Mouse (Mus musculus): ENCODE measurements around the gene Ceacam1. TPM values are rescaled to one million over a fixed set of nuclear protein-coding genes. Genes with fewer than 3 reads are reported as not detected.

The Ceacam1 gene
- total RNA-seq, 2 experiments from 2014 or later = 21.0 to 62.9 TPM

DNA sequence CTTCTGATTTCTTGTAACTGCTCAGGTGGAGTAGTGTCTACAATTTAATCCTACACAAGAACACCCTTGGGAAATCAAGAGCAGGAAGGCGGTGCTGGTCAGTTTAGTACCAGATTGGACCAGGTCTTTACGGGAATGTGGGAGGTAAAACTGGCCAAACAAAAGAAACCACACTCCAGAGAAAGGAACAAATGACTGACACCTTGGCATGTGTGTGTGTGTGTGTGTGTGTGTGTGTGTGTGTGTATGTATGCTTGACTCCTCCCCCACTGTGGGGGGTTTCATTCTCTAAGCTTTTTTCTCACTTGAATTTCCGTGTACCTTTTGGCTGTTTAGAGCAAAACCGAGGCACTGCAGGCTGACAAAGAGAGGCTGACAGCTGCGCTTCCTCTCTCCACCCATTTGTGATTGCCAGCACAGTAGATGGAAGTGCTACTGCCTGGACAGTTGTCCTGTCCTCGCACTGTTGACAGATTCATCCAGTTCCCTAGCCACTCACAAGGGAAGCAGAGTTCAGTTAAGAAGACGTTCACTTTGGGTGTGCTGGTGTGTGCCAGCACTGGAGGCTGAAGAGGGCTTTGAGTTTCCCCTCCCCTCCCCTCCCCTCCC lies 64.5 kb downstream of the Ceacam1 start, which contains the start of gene Cxcl17:
Gene Cxcl17 (minus strand): TSS at position 54 of the 609 bp plus-strand sequence.
- no peak for ATAC-seq (replicated peaks; ENCODE audit: poor library complexity)

DNA sequence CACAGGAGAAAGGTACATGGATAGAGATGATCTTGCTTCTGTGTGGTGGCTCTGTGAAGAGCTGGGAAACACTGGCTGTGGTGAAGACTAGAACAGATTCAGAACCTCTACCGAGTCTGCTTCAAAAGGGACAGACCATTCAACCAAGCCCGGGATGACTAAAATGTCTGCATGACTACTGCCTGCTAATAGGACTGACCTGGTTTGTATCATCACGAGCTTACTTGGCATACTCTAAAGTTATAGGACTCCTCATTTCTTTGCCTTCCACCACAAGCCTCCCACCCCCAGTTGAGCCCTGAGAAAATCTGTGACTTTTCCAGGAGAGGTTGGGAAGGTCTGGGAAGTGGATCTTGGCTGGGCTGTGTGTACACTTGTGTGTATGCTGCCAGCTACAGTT lies 65.5 kb downstream of the Ceacam1 start:
- ATAC-seq (replicated peaks; ENCODE audit: poor library complexity) = no peak

Other genes with a start within 250 kb of the Ceacam1 start
- 84.9 and 93.2 TPM in 2 replicates for gene Gsk3a, start 239.8 kb downstream of the Ceacam1 start, total RNA-seq (2015)
- gene Gsk3a, start 239.8 kb downstream of the Ceacam1 start, total RNA-seq (2017) = 57.8 and 60.3 TPM in 2 replicates
- gene Erf, start 226.8 kb downstream of the Ceacam1 start, total RNA-seq (2015) = 5.2 and 5.6 TPM in 2 replicates
- 6.6 and 6.9 TPM in 2 replicates for gene Erf, start 226.8 kb downstream of the Ceacam1 start, total RNA-seq (2017)
- gene Cic, start 209.9 kb downstream of the Ceacam1 start, total RNA-seq (2015) = 67.4 and 67.8 TPM in 2 replicates
- gene Cic, start 209.9 kb downstream of the Ceacam1 start, total RNA-seq (2017) = 19.0 and 24.4 TPM in 2 replicates
- gene Pafah1b3, start 179.6 kb downstream of the Ceacam1 start, total RNA-seq (2015) = 10.9 and 20.0 TPM in 2 replicates
- gene Pafah1b3, start 179.6 kb downstream of the Ceacam1 start, total RNA-seq (2017) = 14.7 and 15.0 TPM in 2 replicates
- not detected in 2 replicates for gene Prr19, start 176.2 kb downstream of the Ceacam1 start, total RNA-seq (2015)
- gene Prr19, start 176.2 kb downstream of the Ceacam1 start, total RNA-seq (2017) = not detected in 2 replicates
- gene Tmem145, start 171.5 kb downstream of the Ceacam1 start, total RNA-seq (2015) = not detected in 2 replicates
- gene Tmem145, start 171.5 kb downstream of the Ceacam1 start, total RNA-seq (2017) = not detected in 2 replicates
- gene Megf8, start 160.4 kb downstream of the Ceacam1 start, total RNA-seq (2015) = 2.2 and 2.5 TPM in 2 replicates
- gene Megf8, start 160.4 kb downstream of the Ceacam1 start, total RNA-seq (2017) = 3.5 and 3.9 TPM in 2 replicates
- not detected in 2 replicates for gene Cnfn, start 107.9 kb downstream of the Ceacam1 start, total RNA-seq (2015)
- gene Cnfn, start 107.9 kb downstream of the Ceacam1 start, total RNA-seq (2017) = not detected in 2 replicates
- 8.3 and 9.8 TPM in 2 replicates for gene Lipe, start 78.9 kb downstream of the Ceacam1 start, total RNA-seq (2015)
- gene Lipe, start 78.9 kb downstream of the Ceacam1 start, total RNA-seq (2017) = 7.2 and 7.4 TPM in 2 replicates
- gene Cxcl17, start 64.7 kb downstream of the Ceacam1 start, total RNA-seq (2015) = not detected in 2 replicates
- not detected in 2 replicates for gene Cxcl17, start 64.7 kb downstream of the Ceacam1 start, total RNA-seq (2017)
- gene Ceacam2, start 62.3 kb upstream of the Ceacam1 start, total RNA-seq (2015) = 0.07 TPM in 1 of 2 replicates, not detected in the other
- 0.46 TPM in 1 of 2 replicates, not detected in the other for gene Ceacam2, start 62.3 kb upstream of the Ceacam1 start, total RNA-seq (2017)
- not detected in 2 replicates for gene Erich4, start 138.3 kb upstream of the Ceacam1 start, total RNA-seq (2015)
- gene Erich4, start 138.3 kb upstream of the Ceacam1 start, total RNA-seq (2017) = not detected in 2 replicates
- gene Dmac2, start 141.8 kb upstream of the Ceacam1 start, total RNA-seq (2015) = 24.5 and 30.0 TPM in 2 replicates
- gene Dmac2, start 141.8 kb upstream of the Ceacam1 start, total RNA-seq (2017) = 34.0 and 34.9 TPM in 2 replicates
- 5.1 and 7.4 TPM in 2 replicates for gene B3gnt8, start 149.1 kb upstream of the Ceacam1 start, total RNA-seq (2015)
- 13.2 and 22.2 TPM in 2 replicates for gene B3gnt8, start 149.1 kb upstream of the Ceacam1 start, total RNA-seq (2017)
- gene Bckdha, start 181.4 kb upstream of the Ceacam1 start, total RNA-seq (2015) = 37.6 and 46.7 TPM in 2 replicates
- 48.6 and 52.0 TPM in 2 replicates for gene Bckdha, start 181.4 kb upstream of the Ceacam1 start, total RNA-seq (2017)
- gene Exosc5, start 181.6 kb upstream of the Ceacam1 start, total RNA-seq (2015) = 80.7 and 84.9 TPM in 2 replicates
- 55.6 and 71.8 TPM in 2 replicates for gene Exosc5, start 181.6 kb upstream of the Ceacam1 start, total RNA-seq (2017)
- 0.69 and 1.0 TPM in 2 replicates for gene Tmem91, start 197.6 kb upstream of the Ceacam1 start, total RNA-seq (2015)
- gene Tmem91, start 197.6 kb upstream of the Ceacam1 start, total RNA-seq (2017) = not detected in 2 replicates
- 34.4 and 38.7 TPM in 2 replicates for gene B9d2, start 203.2 kb upstream of the Ceacam1 start, total RNA-seq (2015)
- gene B9d2, start 203.2 kb upstream of the Ceacam1 start, total RNA-seq (2017) = 38.2 and 39.8 TPM in 2 replicates
- gene Tgfb1, start 209.4 kb upstream of the Ceacam1 start, total RNA-seq (2015) = 237 and 286 TPM in 2 replicates
- 35.7 and 35.8 TPM in 2 replicates for gene Tgfb1, start 209.4 kb upstream of the Ceacam1 start, total RNA-seq (2017)
- gene Ccdc97, start 241.5 kb upstream of the Ceacam1 start, total RNA-seq (2015) = 25.1 and 27.4 TPM in 2 replicates
- 10.5 and 18.3 TPM in 2 replicates for gene Ccdc97, start 241.5 kb upstream of the Ceacam1 start, total RNA-seq (2017)